24 mouse cellular contexts compared by ENCODE assay signal in genomic region chr4:97636569-97636968, GRCm38 (mm10).
DNase-seq lines count a peak whose midpoint lies in the region; ATAC-seq and TF ChIP-seq lines count a peak whose summit lies in the region.
"Had no signal": no experiment of that assay in that cellular context is flagged by ENCODE, and none has a peak within 500 bp of the region (broad histone marks: within the 10 kb centered on the region; RNA-seq: fewer than 3 reads in every experiment).

No protein-coding gene starts in this region.

- no peak overlapping the region for H3K4me2 ChIP-seq in forebrain, postnatal 0 days (ENCODE audit: low read depth)
- no peak overlapping the region for H3K4me2 ChIP-seq in liver, embryonic 12.5 days
- no peak overlapping the region for H3K4me2 ChIP-seq in embryonic facial prominence, embryonic 13.5 days
- H3K4me2 ChIP-seq in intestine, postnatal 0 days (replicated peaks; ENCODE audit: low read depth), result no peak overlapping the region
- H3K4me2 ChIP-seq: embryonic facial prominence, embryonic 15.5 days; heart, embryonic 15.5 days; midbrain, embryonic 12.5 days; neural tube, embryonic 12.5 days had no signal

- peak overlapping the region; percentile 26 for H3K27ac ChIP-seq in forebrain, embryonic 10.5 days
- H3K27ac ChIP-seq in forebrain, postnatal 0 days (ENCODE audit: low read depth, low read length), result no peak overlapping the region
- H3K27ac ChIP-seq in liver, adult 2 months (replicated peaks; ENCODE audit: insufficient read depth, low read depth, low read length), result no peak overlapping the region
- no peak overlapping the region for H3K27ac ChIP-seq in liver, embryonic 12.5 days
- H3K27ac ChIP-seq in embryonic facial prominence, embryonic 13.5 days, result no peak overlapping the region
- no peak overlapping the region for H3K27ac ChIP-seq in intestine, postnatal 0 days (ENCODE audit: low read depth, low read length)
- no peak overlapping the region for H3K27ac ChIP-seq in heart, adult 2 months
- H3K27ac ChIP-seq: embryonic facial prominence, embryonic 15.5 days; heart, embryonic 15.5 days; left cerebral cortex, adult 2 months; liver, embryonic 14.5 days had no signal

- H3K9ac ChIP-seq in forebrain, postnatal 0 days, result no peak overlapping the region
- no peak overlapping the region for H3K9ac ChIP-seq in liver, adult 2 months (ENCODE audit: low read depth, low read length)
- H3K9ac ChIP-seq in liver, embryonic 12.5 days, result no peak overlapping the region
- no peak overlapping the region for H3K9ac ChIP-seq in embryonic facial prominence, embryonic 13.5 days
- no peak overlapping the region for H3K9ac ChIP-seq in intestine, postnatal 0 days (ENCODE audit: low read depth, low read length)
- H3K9ac ChIP-seq in heart, adult 2 months (ENCODE audit: low read depth, low read length), result no peak overlapping the region
- H3K9ac ChIP-seq: embryonic facial prominence, embryonic 15.5 days; heart, embryonic 15.5 days; liver, embryonic 14.5 days; midbrain, embryonic 12.5 days; neural tube, embryonic 12.5 days had no signal

- H3K79me2 ChIP-seq in liver, adult 2 months (ENCODE audit: control insufficient read depth, insufficient read depth, low read length), result no peaks in the 10 kb centered on the region
- no peaks in the 10 kb centered on the region for H3K79me2 ChIP-seq in heart, adult 2 months (replicated peaks; ENCODE audit: control insufficient read depth, insufficient read depth, low read length)

- H3K4me3 ChIP-seq in forebrain, embryonic 10.5 days, result no peak overlapping the region
- no peak overlapping the region for H3K4me3 ChIP-seq in forebrain, postnatal 0 days (ENCODE audit: low read depth, low read length)
- H3K4me3 ChIP-seq in liver, adult 2 months (ENCODE audit: insufficient read depth, low read depth, low read length), result no peak overlapping the region
- H3K4me3 ChIP-seq in liver, embryonic 12.5 days, result no peak overlapping the region
- no peak overlapping the region for H3K4me3 ChIP-seq in embryonic facial prominence, embryonic 13.5 days
- H3K4me3 ChIP-seq in intestine, postnatal 0 days (ENCODE audit: low read depth, low read length), result no peak overlapping the region
- H3K4me3 ChIP-seq in heart, adult 2 months, result no peak overlapping the region
- H3K4me3 ChIP-seq: embryonic facial prominence, embryonic 15.5 days; heart, embryonic 15.5 days; left cerebral cortex, adult 2 months; midbrain, embryonic 12.5 days; neural tube, embryonic 12.5 days had no signal

- DNase-seq in forebrain, embryonic 10.5 days (ENCODE audit: extremely low spot score, low spot score), result no peak
- DNase-seq in forebrain, postnatal 0 days, result no peak
- DNase-seq in liver, adult 2 months (ENCODE audit: extremely low read depth, low read depth, low spot score), result peak; percentile 20
- no peak for DNase-seq in heart, adult 2 months
- DNase-seq in frontal cortex, postnatal 36 days (ENCODE audit: low spot score in 2 of 2), result no peak
- DNase-seq: adrenal gland, postnatal 10 days; cerebellum, adult 18-20 months; cerebellum, postnatal 25 days; heart, postnatal 36 days; kidney, adult 8-10 months; kidney, postnatal 10 days; lung, postnatal 14 days; right cerebral cortex, adult 18-20 months; right cerebral cortex, postnatal 4 days; thymus, postnatal 25 days had no signal

- WGBS in forebrain, embryonic 10.5 days, result 92% methylated on average over 1 of the region's 1 CpGs
- WGBS in forebrain, postnatal 0 days, result 95% methylated on average over 1 of the region's 1 CpGs
- 56% methylated on average over 1 of the region's 1 CpGs for WGBS in liver, adult 2 months
- WGBS in liver, embryonic 12.5 days (ENCODE audit: insufficient replicate concordance), result 88% methylated on average over 1 of the region's 1 CpGs
- WGBS in embryonic facial prominence, embryonic 13.5 days, result 92% methylated on average over 1 of the region's 1 CpGs
- 89% methylated on average over 1 of the region's 1 CpGs for WGBS in intestine, postnatal 0 days
- 100% methylated on average over 1 of the region's 1 CpGs for WGBS in heart, adult 2 months

- peaks cover 10% of the 10 kb centered on the region; the same call in 1 of the 2 replicates for H3K27me3 ChIP-seq in forebrain, embryonic 10.5 days (ENCODE audit: poor library complexity, severe bottlenecking)
- no peaks in the 10 kb centered on the region for H3K27me3 ChIP-seq in forebrain, postnatal 0 days (ENCODE audit: insufficient read depth, low read length)
- no peaks in the 10 kb centered on the region for H3K27me3 ChIP-seq in liver, adult 2 months (ENCODE audit: control insufficient read depth, insufficient read depth, low read length)
- 0 out of 2 replicates have a peak, but pooled peaks cover 4% of the 10 kb centered on the region for H3K27me3 ChIP-seq in liver, embryonic 12.5 days (replicated peaks)
- H3K27me3 ChIP-seq in embryonic facial prominence, embryonic 13.5 days, result no peaks in the 10 kb centered on the region
- H3K27me3 ChIP-seq in intestine, postnatal 0 days (replicated peaks; ENCODE audit: control insufficient read depth, insufficient read depth, low read length), result no peaks in the 10 kb centered on the region
- no peaks in the 10 kb centered on the region for H3K27me3 ChIP-seq in heart, adult 2 months (ENCODE audit: control insufficient read depth, insufficient read depth, low read length)
- H3K27me3 ChIP-seq: embryonic facial prominence, embryonic 15.5 days; heart, embryonic 15.5 days; midbrain, embryonic 12.5 days; neural tube, embryonic 12.5 days had no signal

- H3K36me3 ChIP-seq in forebrain, embryonic 10.5 days (replicated peaks), result no peaks in the 10 kb centered on the region
- no peaks in the 10 kb centered on the region for H3K36me3 ChIP-seq in forebrain, postnatal 0 days (ENCODE audit: insufficient read depth)
- H3K36me3 ChIP-seq in liver, adult 2 months (ENCODE audit: control insufficient read depth, insufficient read depth, low read length), result no peaks in the 10 kb centered on the region
- no peaks in the 10 kb centered on the region for H3K36me3 ChIP-seq in liver, embryonic 12.5 days
- H3K36me3 ChIP-seq in embryonic facial prominence, embryonic 13.5 days, result no peaks in the 10 kb centered on the region
- H3K36me3 ChIP-seq in intestine, postnatal 0 days (ENCODE audit: control insufficient read depth, insufficient read depth), result no peaks in the 10 kb centered on the region
- H3K36me3 ChIP-seq in heart, adult 2 months (ENCODE audit: control insufficient read depth, insufficient read depth, low read length), result no peaks in the 10 kb centered on the region
- H3K36me3 ChIP-seq: embryonic facial prominence, embryonic 15.5 days; heart, embryonic 15.5 days; midbrain, embryonic 12.5 days; neural tube, embryonic 12.5 days had no signal

- intact Hi-C loops in heart, adult 2 months (cut with DNase I), result no loop called here

- TF ChIP-seq EP300 in heart, adult 2 months (IDR thresholded peaks at IDR 0.05; ENCODE audit: insufficient read depth, low read depth, low read length), result no peak

- TF ChIP-seq CTCF in forebrain, postnatal 0 days (IDR thresholded peaks at IDR 0.05; ENCODE audit: low read depth), result no peak
- no peak for TF ChIP-seq CTCF in liver, adult 2 months (IDR thresholded peaks at IDR 0.05; ENCODE audit: low read depth, low read length)
- TF ChIP-seq CTCF in intestine, postnatal 0 days (IDR thresholded peaks at IDR 0.05; ENCODE audit: low read depth), result no peak
- TF ChIP-seq CTCF in heart, adult 2 months (IDR thresholded peaks at IDR 0.05), result no peak

- TF ChIP-seq POLR2A in liver, adult 2 months (IDR thresholded peaks at IDR 0.05; ENCODE audit: extremely low read depth, insufficient read depth, low read length), result no peak
- TF ChIP-seq POLR2A in heart, adult 2 months (IDR thresholded peaks at IDR 0.05; ENCODE audit: insufficient read depth, low read depth, low read length), result no peak

- ATAC-seq in forebrain, postnatal 0 days, result no peak
- no peak for ATAC-seq in liver, embryonic 12.5 days
- 0 out of 2 replicates have a peak, but pooled peaks have one; percentile 20 for ATAC-seq in embryonic facial prominence, embryonic 13.5 days (ENCODE audit: insufficient number of reproducible peaks, insufficient read depth, low FRiP score, low TSS enrichment, low read depth)
- peak; percentile 10; the same call in 1 of the 2 replicates for ATAC-seq in intestine, postnatal 0 days

- peaks cover 19% of the 10 kb centered on the region for H3K4me1 ChIP-seq in forebrain, embryonic 10.5 days
- peaks cover 8% of the 10 kb centered on the region; the same call in 1 of the 2 replicates for H3K4me1 ChIP-seq in forebrain, postnatal 0 days (ENCODE audit: insufficient read depth)
- H3K4me1 ChIP-seq in liver, adult 2 months (ENCODE audit: control insufficient read depth, insufficient read depth, low read length), result no peaks in the 10 kb centered on the region
- H3K4me1 ChIP-seq in liver, embryonic 12.5 days, result peaks cover 4% of the 10 kb centered on the region; the same call in 1 of the 2 replicates
- H3K4me1 ChIP-seq in embryonic facial prominence, embryonic 13.5 days, result peaks cover 26% of the 10 kb centered on the region
- no peaks in the 10 kb centered on the region for H3K4me1 ChIP-seq in intestine, postnatal 0 days (replicated peaks; ENCODE audit: control insufficient read depth, insufficient read depth, low read length)
- H3K4me1 ChIP-seq in heart, adult 2 months (ENCODE audit: control insufficient read depth, insufficient read depth, low read length), result no peaks in the 10 kb centered on the region; the same call in 1 of the 2 replicates

- no peaks in the 10 kb centered on the region for H3K9me3 ChIP-seq in forebrain, embryonic 10.5 days
- H3K9me3 ChIP-seq in forebrain, postnatal 0 days (ENCODE audit: low read length), result no peaks in the 10 kb centered on the region
- no peaks in the 10 kb centered on the region for H3K9me3 ChIP-seq in liver, embryonic 12.5 days (replicated peaks)
- no peaks in the 10 kb centered on the region for H3K9me3 ChIP-seq in embryonic facial prominence, embryonic 13.5 days
- no peaks in the 10 kb centered on the region for H3K9me3 ChIP-seq in intestine, postnatal 0 days (ENCODE audit: control insufficient read depth)
- H3K9me3 ChIP-seq: embryonic facial prominence, embryonic 15.5 days; heart, embryonic 15.5 days; midbrain, embryonic 12.5 days; neural tube, embryonic 12.5 days had no signal

Comparison
In these comparisons a context has a peak if more than half of its experiments do, and no peak if none do; other contexts are left out.
1. ATAC-seq: peak in embryonic facial prominence, embryonic 13.5 days (single experiment) and intestine, postnatal 0 days (single experiment); none in forebrain, postnatal 0 days (single experiment) and liver, embryonic 12.5 days (single experiment).